Comparison of ENCODE assay signal across 8 mouse cellular contexts in genomic region chr2:167420811-167421241, GRCm38 (mm10). TPM values are rescaled to one million over a fixed set of nuclear protein-coding genes. Genes with fewer than 3 reads are reported as not detected.
DNase-seq lines count a peak whose midpoint lies in the region; ATAC-seq lines count a peak whose summit lies in the region.

No protein-coding gene starts in this region.

- ATAC-seq in kidney, embryonic 15.5 days (replicated peaks; ENCODE audit: low FRiP score) = no peak
- ATAC-seq in heart, embryonic 13.5 days (ENCODE audit: extremely low read depth, insufficient number of reproducible peaks, low FRiP score, low TSS enrichment) = no peak
- ATAC-seq in liver, embryonic 15.5 days (ENCODE audit: insufficient read depth) = 0 out of 2 replicates have a peak, but pooled peaks have one; percentile 1

- no peaks in the 10 kb centered on the region for H3K27me3 ChIP-seq in kidney, embryonic 15.5 days
- H3K27me3 ChIP-seq in heart, embryonic 13.5 days (replicated peaks) = no peaks in the 10 kb centered on the region
- no peaks in the 10 kb centered on the region for H3K27me3 ChIP-seq in liver, embryonic 15.5 days

- peaks cover 20% of the 10 kb centered on the region for H3K4me1 ChIP-seq in kidney, embryonic 15.5 days
- H3K4me1 ChIP-seq in heart, embryonic 13.5 days = peaks cover 28% of the 10 kb centered on the region
- H3K4me1 ChIP-seq in liver, embryonic 15.5 days (replicated peaks) = peaks cover 76% of the 10 kb centered on the region

- H3K27ac ChIP-seq in kidney, embryonic 15.5 days = peak overlapping the region; percentile 99
- H3K27ac ChIP-seq in heart, embryonic 13.5 days (replicated peaks) = peak overlapping the region; percentile 96
- H3K27ac ChIP-seq in liver, embryonic 15.5 days (replicated peaks) = peak overlapping the region; percentile 97

- H3K4me3 ChIP-seq in kidney, embryonic 15.5 days (replicated peaks) = peak overlapping the region; percentile 74
- H3K4me3 ChIP-seq in heart, embryonic 13.5 days = peak overlapping the region; percentile 76
- H3K4me3 ChIP-seq in liver, embryonic 15.5 days (replicated peaks) = peak overlapping the region; percentile 98

- peak overlapping the region; percentile 82 for H3K9ac ChIP-seq in kidney, embryonic 15.5 days
- H3K9ac ChIP-seq in heart, embryonic 13.5 days = peak overlapping the region; percentile 91
- H3K9ac ChIP-seq in liver, embryonic 15.5 days = peak overlapping the region; percentile 97

- H3K9me3 ChIP-seq in kidney, embryonic 15.5 days (replicated peaks) = no peaks in the 10 kb centered on the region
- H3K9me3 ChIP-seq in heart, embryonic 13.5 days = no peaks in the 10 kb centered on the region; the same call in 1 of the 2 replicates
- no peaks in the 10 kb centered on the region for H3K9me3 ChIP-seq in liver, embryonic 15.5 days (replicated peaks)

- peak overlapping the region; percentile 81 for H3K4me2 ChIP-seq in kidney, embryonic 15.5 days
- peak overlapping the region; percentile 85 for H3K4me2 ChIP-seq in heart, embryonic 13.5 days
- peak overlapping the region; percentile 75 for H3K4me2 ChIP-seq in liver, embryonic 15.5 days

- 10% methylated on average over 10 of the region's 10 CpGs for WGBS in kidney, embryonic 15.5 days
- WGBS in heart, embryonic 13.5 days = 16% methylated on average over 10 of the region's 10 CpGs
- WGBS in liver, embryonic 15.5 days (ENCODE audit: insufficient replicate concordance) = 8% methylated on average over 10 of the region's 10 CpGs

- H3K36me3 ChIP-seq in kidney, embryonic 15.5 days = peaks cover 21% of the 10 kb centered on the region
- peaks cover 22% of the 10 kb centered on the region for H3K36me3 ChIP-seq in heart, embryonic 13.5 days
- H3K36me3 ChIP-seq in liver, embryonic 15.5 days (replicated peaks) = peaks cover 29% of the 10 kb centered on the region

- intact Hi-C loops in left cerebral cortex, postnatal 36 days (cut with DNase I) = loop anchor here (5.0 kb wide), 2 partner anchors 74 to 359 kb away; partner anchors contain the start of genes B4galt5 and Znfx1

- no peak for DNase-seq in kidney, postnatal 4 days
- peak; percentile 37 for DNase-seq in ZHBTc4 (ENCODE audit: low read depth, low spot score)
- DNase-seq in adrenal gland, postnatal 14 days = no peak
- DNase-seq in left cerebral cortex, postnatal 36 days (ENCODE audit: low spot score in 2 of 2) = no peak
- no peak for DNase-seq in left cerebral cortex, adult 11 months (ENCODE audit: low spot score)

RNA-seq across cellular contexts. Expression of gene Slc9a8, which starts 0.7 kb away (rescaled TPM):
- 21.9 and 27.1 TPM in 2 replicates for polyA plus RNA-seq in kidney, embryonic 15.5 days (2015; fragmentation: Nextera tagmentation; extraction: Ambion mirVana)
- polyA plus RNA-seq in heart, embryonic 13.5 days (2015; fragmentation: Nextera tagmentation; extraction: Ambion mirVana) = 17.4 and 18.7 TPM in 2 replicates
- 12.7 and 15.2 TPM in 2 replicates for polyA plus RNA-seq in liver, embryonic 15.5 days (2015; fragmentation: Nextera tagmentation; extraction: Ambion mirVana)
- 32.1 and 38.2 TPM in 2 replicates for total RNA-seq in adrenal gland, postnatal 14 days (2021)
- total RNA-seq in left cerebral cortex, postnatal 36 days (2021) = 10 to 100 TPM; 25.6 to 35.4 TPM
